Mouse (Mus musculus): ENCODE data around the gene Lsamp.

DNA sequence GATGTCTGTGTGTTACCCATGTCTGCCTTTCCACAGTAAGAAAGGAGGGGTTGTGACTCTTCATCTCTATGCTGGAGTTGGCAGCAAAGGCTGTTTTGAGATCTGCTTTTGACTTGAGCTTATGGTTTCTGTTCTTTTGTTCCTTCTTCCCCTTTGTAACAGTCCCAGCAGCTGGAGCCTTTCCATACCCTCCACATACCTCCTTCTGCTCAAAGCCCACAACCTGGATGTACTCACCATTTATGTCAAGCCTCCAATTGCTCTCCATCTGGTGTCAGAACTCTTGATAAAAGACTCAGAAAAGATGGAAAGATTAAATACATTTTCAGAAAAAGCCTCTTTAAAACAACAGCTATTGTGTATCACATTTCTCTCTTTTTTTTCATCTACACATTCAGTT is 847.4 kb downstream of the Lsamp start:
- TF ChIP-seq CTCF (IDR thresholded peaks at IDR 0.05; ENCODE audit: low read depth): no peak
- TF ChIP-seq EP300 (IDR thresholded peaks at IDR 0.05; ENCODE audit: low read depth): no peak
